Mouse (Mus musculus) right cerebral cortex, postnatal 4 days (tissue): ENCODE measurements around the gene Adam11.
A peak's percentile ranks its signal among the peaks of the same experiment; 100 is the strongest.

ENCODE experiments used
- DNase-seq: peaks from one replicate; pipeline ENCODE4 v3.0.0-alpha.2; 2022

The Adam11 gene

DNA sequence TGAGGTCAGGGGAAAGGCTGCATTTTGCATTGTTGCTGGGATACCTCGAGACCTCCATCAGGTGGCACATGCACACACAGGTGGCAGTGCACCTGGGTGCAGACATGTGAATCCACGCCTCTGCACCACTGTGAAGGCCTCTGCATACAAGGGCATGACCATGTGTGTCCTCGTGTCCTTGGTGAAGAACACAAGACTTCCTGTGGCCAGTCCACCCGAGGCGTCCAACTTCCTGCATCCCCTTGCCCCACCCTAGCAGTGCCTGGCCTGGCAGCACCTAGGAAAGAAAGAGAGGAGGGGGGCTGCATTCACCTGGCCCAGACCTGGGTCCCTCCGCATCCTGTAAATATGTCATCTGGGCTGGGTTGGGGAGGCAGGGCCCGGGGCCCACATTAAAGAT lies 18.6 kb downstream of the Adam11 start:
- DNase-seq = no peak

DNA sequence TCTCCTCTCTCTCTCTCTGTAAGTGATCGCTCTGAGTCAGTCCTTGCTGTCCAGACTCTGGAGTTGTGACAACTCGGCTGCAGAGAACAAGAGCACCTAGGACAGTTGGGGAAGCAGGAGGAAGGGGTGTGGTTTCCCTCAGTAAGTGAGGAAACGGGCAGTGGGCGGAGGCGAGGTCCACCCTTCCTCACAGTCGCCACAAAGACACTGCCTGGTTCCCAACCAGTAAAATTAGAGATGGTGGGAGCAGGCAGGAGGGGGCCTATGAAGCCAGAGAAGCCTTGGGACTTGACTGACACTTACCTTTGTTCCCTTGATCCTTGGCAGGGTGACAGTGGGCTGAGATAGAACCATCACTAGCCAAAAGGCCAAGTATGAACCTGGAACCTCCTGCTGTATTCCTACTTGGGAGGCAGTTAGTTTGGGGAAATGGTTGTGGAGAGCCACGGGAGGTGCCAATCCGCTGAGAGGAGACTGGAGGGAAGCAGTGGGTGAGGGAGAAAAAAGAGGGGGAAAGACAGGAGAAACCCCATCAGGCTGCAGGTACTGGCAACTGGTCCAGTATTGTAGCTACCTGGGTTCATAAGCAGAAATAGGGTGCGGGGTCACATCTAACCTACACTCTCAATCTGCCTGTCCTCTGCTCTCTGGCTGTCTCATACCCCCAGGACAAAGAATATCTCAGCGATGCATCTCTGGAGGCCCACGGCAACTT lies 19.2 kb downstream of the Adam11 start:
- DNase-seq = no peak

DNA sequence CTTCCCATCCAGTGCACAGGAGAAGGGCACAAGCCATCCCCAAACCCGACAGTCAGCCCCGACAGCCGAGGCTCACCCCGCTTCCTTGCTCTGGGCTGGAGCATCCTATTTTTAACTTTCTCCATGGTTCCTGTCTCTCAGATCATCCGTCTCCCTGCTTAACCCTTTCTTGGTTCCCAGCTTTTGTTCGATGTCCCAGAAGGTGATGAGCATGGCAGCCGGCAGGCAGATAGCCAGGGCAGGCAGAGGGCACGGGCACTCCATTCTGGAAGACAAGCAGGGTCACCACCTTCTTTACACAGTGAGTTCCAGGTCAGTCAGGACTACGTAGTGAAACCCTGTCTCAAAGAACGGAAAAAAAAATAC lies 19.7 kb downstream of the Adam11 start:
- no peak for DNase-seq

DNA sequence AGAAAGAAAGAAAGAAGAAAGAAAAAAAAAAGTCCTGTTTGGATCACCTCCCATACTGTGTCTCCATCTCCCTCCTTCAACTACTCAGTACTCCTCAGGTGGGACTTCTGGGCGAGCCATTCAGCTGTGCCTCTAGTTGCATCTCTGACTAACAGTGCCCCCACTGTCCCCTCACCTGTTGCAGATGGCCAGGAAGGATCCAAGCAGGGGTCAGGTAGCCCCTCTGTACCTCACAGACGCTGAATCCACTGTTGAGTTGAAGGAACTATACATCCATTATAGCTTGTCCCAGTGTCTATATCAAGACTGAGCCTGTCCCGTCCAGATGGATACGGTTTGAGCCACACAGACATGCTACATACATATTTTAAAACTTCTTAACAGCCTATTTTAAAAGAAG lies 20.3 kb downstream of the Adam11 start:
- no peak for DNase-seq

DNA sequence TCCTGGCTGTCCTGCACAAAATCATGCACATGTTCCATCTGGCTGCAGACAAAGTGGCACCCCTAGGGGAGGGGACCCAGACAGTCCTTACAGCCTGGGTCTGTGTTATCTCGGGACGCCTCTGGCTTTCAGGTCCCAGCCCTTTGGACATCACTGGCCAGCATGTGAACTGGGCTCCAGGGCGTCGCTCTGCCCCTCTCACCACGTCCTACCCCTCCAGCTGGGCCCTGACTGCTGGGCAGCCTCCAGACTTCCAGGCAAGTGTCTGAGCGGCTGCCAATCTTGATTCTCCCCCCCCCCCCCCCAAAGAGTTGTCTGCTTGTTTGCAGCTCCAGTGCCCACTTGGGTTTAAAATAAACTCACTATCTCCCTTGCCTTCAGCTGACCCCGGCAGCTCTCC lies 22.2 kb downstream of the Adam11 start:
- no peak for DNase-seq

DNA sequence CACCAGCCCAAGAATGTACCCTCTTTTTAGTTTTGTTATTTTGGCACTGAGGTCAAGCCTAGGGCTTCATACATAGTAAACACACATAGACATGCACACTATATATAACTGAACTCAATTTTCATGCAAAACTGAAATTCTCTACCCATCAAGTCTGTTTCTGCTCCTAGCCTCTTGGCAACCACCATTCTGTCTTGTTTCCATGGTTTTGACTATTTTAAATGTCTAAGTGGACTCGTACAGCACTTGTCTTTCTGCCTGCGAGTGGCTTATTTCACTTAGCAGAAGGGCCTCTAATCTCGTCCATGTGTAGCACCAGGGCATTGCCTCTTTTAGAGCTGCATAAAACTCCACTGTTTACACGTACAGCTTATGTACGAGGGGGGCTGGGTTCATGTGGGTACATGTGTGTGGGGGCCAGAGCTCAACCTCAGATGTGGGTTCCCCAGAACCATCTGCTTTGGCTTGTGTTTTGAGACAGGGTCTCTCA lies 26.5 kb downstream of the Adam11 start:
- no peak for DNase-seq

DNA sequence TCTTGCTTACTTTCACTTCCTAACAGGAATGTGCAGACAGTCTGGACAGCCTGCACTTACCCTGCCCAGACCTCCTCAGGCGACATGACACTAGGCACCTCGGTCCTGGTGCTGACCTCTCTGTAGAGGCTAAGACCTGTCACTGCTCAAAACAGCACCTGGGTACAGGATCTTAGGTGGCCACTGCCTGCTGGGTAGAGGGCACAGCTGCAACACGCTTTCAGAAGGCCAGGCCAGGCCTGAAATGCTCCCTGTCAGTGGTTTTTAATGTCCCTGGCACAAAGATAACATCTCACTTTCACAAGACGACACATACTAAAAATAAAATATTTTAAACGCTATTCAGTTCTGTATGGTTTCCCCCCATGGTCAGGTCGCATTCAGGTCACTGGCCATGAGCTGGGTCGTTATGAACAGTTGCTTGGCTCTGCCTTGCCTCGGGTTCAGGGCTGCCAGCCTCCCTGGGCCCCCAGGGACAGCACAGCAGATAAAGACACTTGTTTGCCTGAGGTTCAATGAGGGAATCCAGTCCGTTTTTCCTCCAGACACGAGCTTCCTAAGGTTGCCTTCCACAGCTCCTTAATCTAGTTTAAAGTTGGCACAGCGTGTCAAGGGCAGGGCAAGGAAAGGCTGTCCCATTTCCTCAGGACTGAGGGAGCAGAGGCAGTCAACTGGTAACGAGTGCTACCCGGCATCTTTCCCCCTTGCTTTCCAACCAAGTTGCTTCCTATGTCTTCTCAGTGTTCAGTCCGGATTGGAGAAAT lies 30.6 kb downstream of the Adam11 start:
- no peak for DNase-seq

DNA sequence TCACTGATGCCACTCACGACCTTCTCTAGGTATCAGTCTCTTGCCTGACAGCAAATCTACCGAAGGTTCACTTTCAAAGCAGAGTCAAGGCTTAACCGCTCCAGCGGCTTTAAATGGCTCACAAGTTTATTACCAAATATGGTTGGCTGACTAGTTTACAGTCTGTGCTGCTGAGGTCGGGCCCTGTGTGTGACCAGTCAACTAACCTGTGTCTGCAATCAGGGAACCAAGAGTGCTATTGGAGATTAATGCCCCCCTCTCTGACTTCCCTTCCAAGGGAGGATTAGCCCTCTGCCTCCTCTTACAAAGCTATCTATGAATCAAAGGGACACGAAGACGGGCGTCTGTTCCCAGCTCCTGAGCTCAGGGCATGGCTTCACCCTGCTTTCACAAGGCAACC lies 32.9 kb downstream of the Adam11 start:
- DNase-seq = no peak

DNA sequence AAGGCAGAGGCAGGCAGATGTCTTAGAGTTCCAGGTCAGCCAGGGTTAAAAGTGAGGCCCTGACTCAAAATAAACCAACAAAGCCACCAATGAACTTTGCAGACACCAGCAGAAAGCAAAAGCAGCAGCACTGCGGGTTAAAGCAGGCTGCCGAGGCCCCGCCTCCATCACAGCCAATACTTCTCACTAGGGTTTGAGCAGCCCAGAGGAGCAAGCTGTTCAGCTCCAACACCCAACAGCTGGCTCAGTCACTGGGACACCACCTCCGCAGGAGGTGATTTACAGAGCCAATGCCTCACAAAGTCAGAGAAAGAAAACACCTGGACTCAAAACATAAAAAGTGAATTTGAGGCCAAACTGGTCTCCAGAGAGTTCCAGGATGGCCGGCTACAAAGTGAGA lies 42.2 kb downstream of the Adam11 start:
- DNase-seq = no peak

DNA sequence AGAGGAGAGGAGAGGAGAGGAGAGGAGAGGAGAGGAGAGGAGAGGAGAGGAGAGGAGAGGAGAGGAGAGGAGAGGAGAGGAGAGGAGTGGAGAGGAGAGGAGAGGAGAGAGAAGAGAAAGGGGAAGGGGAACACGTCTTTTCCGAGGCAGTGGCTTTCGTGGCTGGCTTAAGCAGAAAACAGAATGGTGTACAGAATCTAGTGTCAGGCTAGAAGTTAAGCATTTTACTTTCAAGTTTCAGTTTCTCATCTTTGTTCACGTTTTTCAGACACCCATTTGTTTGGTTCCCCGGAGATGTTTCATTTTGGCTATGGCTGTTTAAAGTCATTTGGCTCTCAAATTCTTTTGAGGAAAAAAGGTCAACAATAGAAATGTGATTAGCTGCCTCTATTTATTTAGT lies 47.0 kb downstream of the Adam11 start:
- no peak for DNase-seq

DNA sequence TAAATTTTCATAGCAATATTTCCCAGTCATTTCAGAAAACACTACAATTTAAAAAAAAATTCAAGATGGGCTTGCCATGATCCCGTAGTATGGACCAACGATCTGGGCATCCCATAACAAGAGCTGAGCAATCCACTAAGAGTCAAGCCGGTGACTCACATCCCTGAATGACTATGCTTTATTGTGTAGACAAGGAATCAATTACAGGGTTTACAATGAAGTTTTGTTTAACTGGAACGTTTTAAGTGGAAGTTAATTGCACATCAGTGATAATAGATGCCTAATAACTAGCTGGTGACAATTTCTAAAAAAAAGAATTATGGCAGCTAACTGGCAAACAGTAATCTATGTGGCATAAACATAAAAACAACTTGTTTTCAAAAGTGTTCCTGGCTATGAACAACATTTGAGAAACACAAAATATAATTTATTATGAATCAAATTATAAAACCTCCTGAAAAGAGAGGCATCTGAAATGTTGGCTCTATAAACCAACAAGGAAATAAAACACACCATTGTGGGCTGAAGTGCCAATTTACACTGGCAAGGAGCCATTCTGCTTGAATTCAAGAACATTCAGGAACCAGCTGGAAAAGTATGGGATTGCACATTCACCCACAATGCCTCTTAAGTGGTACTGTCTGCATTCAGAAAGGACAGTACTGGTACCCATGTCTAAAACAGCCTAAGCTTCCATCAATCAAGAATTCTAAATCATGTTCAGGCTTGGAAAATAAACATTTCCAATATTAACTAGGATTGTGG lies 49.7 kb downstream of the Adam11 start:
- DNase-seq = peak; percentile 32

DNA sequence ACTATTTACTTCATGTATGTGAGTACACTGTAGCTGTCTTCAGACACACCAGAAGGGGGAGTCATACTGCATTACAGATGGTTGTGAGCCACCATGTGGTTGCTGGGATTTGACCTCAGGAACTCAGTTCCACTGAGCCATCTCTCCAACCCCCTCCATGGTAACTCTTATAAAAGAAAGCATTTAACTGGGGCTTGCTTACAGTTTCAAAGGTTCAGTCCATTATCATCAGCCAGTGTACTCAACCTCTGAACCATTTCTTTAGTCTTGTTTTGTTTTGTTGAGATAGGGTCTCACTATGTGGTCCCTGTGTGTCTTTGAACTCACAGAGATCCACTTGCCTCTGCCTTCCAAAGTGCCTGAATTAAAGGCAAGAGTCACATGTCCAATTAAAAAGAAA lies 53.6 kb downstream of the Adam11 start:
- DNase-seq = no peak

DNA sequence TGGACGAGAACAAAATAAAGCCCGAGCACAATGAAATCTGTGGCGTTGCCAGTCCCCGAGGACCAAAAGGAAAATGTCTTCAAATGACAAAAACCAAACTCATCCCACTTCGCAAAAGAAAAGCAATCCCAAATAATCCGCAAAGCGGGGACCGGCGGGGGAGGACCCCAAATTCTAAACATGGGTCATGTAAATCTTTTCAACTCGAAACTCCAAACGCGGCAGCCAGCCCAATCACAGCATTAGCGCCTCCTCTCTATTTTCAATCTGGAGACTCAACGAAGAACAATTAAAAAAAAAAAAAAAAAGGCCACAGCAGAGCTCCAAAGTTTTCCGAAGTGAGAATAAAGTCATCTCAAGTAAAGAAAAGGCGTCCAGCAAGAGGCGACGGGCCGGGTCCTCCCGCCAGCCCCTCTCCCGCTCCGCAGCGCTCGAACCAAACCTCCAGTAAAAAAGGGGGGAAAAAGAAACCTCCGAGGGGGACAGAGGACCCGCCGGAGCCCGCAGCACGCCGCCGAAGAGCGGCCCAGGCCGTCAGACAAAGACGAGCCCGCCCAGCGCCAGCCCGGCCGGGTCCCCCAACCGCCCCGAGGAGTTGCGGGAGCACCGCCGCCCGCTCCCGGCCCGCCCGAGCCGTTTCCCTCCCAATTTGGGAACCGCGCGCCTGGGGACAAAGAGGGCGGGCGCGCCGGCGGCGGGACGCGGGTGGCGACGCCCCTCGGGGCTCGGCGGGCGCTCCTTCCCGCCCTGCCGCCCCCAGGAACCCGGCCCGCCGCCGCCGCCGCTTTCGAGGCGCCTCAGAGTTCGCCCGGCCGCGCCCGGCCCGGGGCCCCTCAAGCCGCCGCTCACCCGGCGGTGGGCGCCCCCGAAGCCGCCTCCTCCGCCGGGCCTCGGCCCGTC lies 57.1 kb downstream of the Adam11 start:
- peak; percentile 40 for DNase-seq

DNA sequence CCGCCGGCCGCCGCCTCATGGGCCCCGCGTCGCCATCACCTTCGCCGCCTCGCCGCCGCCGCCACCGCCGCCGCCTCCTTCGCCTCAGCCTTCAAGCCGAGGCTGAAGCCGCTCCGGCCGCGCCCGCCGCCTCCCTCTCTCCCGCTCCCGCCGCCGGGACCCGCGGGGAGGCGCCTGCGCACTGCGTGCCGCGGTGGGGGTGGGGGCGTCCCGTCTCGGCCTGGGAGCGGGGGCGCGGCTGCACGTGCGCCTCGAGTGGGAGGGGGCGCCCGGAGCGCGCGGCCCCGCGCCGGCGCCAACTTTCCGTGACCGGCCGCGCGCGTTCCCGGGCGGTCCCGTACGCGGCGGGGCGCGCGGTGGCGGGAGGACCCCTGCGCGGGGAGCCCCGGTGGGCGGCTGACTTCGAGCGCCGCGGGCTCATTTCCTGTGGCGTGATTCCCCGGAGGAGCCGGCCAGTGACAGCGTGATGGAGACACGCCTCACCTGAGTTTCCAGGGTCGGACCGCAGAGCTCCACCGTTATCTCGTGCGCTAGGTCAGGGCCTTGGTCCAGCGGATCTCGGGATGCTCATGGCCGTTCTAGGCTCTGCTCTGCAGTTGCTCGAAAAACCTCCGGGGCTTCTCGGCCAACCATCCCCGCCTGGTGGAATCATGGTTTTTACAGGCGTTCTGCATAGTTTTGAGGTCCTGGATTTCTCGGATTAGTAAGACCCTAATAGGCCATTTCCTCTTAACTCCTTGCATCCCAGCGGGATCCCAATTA lies 58.0 kb downstream of the Adam11 start, which contains the start of gene Gjc1:
Gjc1 (minus strand) TSS at position 680 of the 762 bp plus-strand sequence.
- DNase-seq = peak; percentile 81

DNA sequence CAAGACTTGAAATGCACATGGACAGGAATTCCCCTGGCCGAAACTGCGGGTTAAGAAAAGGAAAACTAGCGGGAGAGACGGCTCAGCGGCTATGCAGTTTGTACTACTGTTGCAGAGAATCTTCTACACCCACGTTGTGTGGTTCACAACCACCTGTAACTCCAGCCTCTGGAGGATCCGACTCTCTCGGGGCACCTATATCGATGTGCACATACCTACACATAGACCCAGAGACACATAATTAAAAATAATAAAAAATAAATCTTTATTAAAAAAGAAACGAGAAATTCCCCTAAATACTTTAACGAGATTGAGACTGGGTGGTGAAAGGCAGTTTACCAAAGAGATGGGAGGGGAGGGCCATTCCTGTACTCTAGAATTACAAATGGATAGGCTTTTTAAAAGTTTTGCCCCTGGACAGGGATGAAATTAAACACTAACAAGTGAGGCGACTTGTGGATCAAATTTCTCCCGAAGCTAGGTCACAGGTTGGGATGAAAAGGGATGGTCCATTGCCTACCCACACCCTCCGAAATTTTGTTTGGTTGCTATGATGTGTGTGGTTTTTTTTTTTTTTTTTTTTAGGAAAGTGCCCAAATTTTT lies 58.6 kb downstream of the Adam11 start:
- DNase-seq = no peak

DNA sequence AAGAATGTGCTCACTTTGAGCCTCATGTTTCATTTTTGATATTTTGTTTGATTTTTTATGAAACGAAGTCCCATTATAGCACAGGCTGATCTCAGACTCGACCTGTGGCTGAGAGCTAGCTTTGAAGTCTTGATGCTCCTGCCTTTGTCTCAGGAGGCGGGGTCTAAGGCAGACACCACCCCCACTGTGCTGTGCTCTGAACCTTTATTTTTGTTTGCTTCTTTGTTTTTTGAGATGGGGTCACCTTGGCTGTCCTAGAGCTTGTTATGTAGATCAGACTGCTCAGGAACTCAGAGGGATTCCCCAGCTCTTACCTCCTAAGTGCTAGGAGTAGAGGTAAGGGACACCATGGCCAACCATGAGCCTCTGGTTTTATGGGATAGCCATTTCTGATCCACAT lies 59.2 kb downstream of the Adam11 start:
- DNase-seq = no peak

DNA sequence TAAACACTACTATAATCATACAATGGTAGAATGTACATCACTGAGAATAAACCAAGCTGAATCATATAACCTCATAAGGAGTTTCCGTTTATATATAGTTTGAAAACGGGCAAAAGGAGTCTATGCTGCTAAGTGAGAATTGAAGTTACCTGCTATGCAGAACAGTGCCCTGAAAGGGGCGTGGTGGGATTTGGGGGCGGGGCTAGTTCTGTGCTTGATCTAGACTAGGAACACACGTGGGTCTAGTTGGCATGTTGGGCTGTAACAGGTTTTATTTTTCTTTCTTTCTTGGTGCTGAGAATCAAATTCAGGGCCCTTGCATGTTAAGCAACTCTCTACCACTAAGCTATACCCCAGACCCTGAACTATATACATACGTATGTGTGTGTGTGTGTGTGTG lies 60.0 kb downstream of the Adam11 start:
- DNase-seq = no peak

DNA sequence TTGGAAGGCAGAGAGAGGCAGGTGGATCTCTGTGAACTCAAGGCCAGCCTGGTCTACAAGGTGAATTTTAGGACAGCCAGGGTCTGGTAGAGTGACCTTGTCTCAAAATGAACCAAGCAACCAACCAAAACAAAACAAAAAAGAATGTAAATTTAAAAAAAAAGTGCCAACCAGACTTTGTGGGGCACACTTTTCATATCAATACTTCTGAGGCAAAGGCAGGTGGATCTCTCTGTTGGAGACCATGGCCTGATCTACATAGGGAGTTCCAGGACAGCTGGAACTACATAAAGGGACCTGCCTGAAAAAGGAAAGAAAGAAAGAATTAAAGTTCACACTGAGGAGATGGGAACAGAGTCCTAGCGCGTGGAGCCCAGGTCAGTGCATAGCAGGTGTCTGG lies 65.2 kb downstream of the Adam11 start:
- no peak for DNase-seq

DNA sequence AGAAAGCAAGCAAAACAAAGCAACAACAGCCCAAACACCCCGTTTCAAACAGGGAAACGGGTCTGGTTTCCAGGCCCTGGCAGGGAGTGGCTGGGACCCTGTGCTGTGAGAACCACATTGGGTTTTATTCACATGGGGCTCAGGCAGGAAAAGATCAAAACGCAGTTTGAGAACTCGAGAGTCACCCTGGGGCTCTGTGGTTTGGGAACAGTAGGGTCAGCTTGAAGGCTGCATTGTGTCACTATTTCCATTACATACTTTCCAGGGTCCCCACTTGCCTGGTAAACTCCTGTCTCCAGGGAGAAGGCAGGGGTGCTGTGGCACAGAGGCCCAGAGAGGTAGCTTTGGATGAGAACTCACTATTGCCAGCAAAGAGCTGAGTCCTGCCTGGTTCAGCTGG lies 65.9 kb downstream of the Adam11 start:
- no peak for DNase-seq
